Mouse (Mus musculus) megakaryocyte, embryonic 14.5 days (primary cell): ENCODE results near the gene Irx5. TPM values are rescaled to one million over a fixed set of nuclear protein-coding genes. Genes with fewer than 3 reads are reported as not detected.

Experiments
- H3K27me3 ChIP-seq: replicated peaks from 2 replicates; pipeline ENCODE3; 2012; ENCODE audit warnings: inconsistent platforms
- H3K36me3 ChIP-seq: replicated peaks from 2 replicates; pipeline ENCODE3; 2012; ENCODE audit warnings: low read length, inconsistent platforms, mixed read lengths
- H3K4me1 ChIP-seq: 2 replicates; pipeline ENCODE4 v1.6.1; 2012; ENCODE audit warnings: inconsistent platforms
- H3K4me3 ChIP-seq: replicated peaks from 2 replicates; pipeline ENCODE3; 2012; ENCODE audit warnings: moderate library complexity, mild to moderate bottlenecking, inconsistent platforms
- H3K9me3 ChIP-seq: 2 replicates; pipeline ENCODE4 v1.6.1; 2012; ENCODE audit warnings: inconsistent platforms
- FLI1 ChIP-seq: IDR thresholded peaks from 2 replicates; pipeline ENCODE4 v1.6.1; 2012; ENCODE audit warnings: low read length, inconsistent platforms, mixed read lengths
- GATA1 ChIP-seq: IDR thresholded peaks from 3 replicates; pipeline ENCODE4 v1.6.1; 2012; ENCODE audit warnings: mixed read lengths, low read length, inconsistent platforms, borderline replicate concordance
- polyA plus RNA-seq: library from polyadenylated mRNA; stranded (reverse); fragments of >175 nt; gene quantifications from 2 replicates; pipeline ENCODE4 v1.2.3, GENCODE M21; 2012; ENCODE audit warnings: low replicate concordance; ENCODE audit not compliant: insufficient read depth

Irx5 gene
- polyA plus RNA-seq, 1 experiment = not detected

GRCm38 (mm10) chr8:92360083-92360861 lies 2.8 kb downstream of the Irx5 start:
- TF ChIP-seq GATA1 = no peak
- TF ChIP-seq FLI1 = no peak
- peaks cover 88% of the 10 kb centered on the region for H3K27me3 ChIP-seq
- H3K36me3 ChIP-seq = no peaks in the 10 kb centered on the region
- no peaks in the 10 kb centered on the region for H3K9me3 ChIP-seq
- H3K4me3 ChIP-seq = peak overlapping the region; percentile 83
- peaks cover 73% of the 10 kb centered on the region for H3K4me1 ChIP-seq

GRCm38 (mm10) chr8:92361546-92362351 lies 4.3 kb downstream of the Irx5 start:
- Histone ChIP-seq H3K36me3 (no peaks in the 10 kb centered on the region), H3K9me3 (no peaks in the 10 kb centered on the region), H3K4me3 (no peak overlapping the region), H3K4me1 (peaks cover 79% of the 10 kb centered on the region), H3K27me3 (peaks cover 95% of the 10 kb centered on the region)
- TF ChIP-seq GATA1 (no peak), FLI1 (no peak)

GRCm38 (mm10) chr8:92362396-92363115 lies 5.1 kb downstream of the Irx5 start:
- H3K27me3 ChIP-seq = peaks cover 95% of the 10 kb centered on the region
- H3K9me3 ChIP-seq = no peaks in the 10 kb centered on the region
- H3K36me3 ChIP-seq = no peaks in the 10 kb centered on the region
- TF ChIP-seq FLI1 (no peak), GATA1 (no peak)
- no peak overlapping the region for H3K4me3 ChIP-seq
- peaks cover 75% of the 10 kb centered on the region for H3K4me1 ChIP-seq

- H3K4me1 ChIP-seq = peaks cover 65% of the 10 kb centered on the region
- peak overlapping the region; percentile 88 for H3K4me3 ChIP-seq
- H3K9me3 ChIP-seq = no peaks in the 10 kb centered on the region
- H3K36me3 ChIP-seq = no peaks in the 10 kb centered on the region
- TF ChIP-seq GATA1 = no peak
- TF ChIP-seq FLI1 = no peak
- H3K27me3 ChIP-seq = peaks cover 95% of the 10 kb centered on the region
Measured at GRCm38 (mm10) chr8:92363217-92364147, 6.1 kb downstream of the Irx5 start.

GRCm38 (mm10) chr8:92364148-92364775 lies 6.8 kb downstream of the Irx5 start:
- H3K4me1 ChIP-seq = peaks cover 62% of the 10 kb centered on the region
- peaks cover 95% of the 10 kb centered on the region for H3K27me3 ChIP-seq

GRCm38 (mm10) chr8:92364776-92365240 lies 7.4 kb downstream of the Irx5 start:
- TF ChIP-seq GATA1 = no peak
- no peak for TF ChIP-seq FLI1
- H3K36me3 ChIP-seq = no peaks in the 10 kb centered on the region
- H3K27me3 ChIP-seq = peaks cover 91% of the 10 kb centered on the region
- H3K4me1 ChIP-seq = peaks cover 56% of the 10 kb centered on the region
- H3K9me3 ChIP-seq = no peaks in the 10 kb centered on the region
- H3K4me3 ChIP-seq = peak overlapping the region; percentile 88

More at GRCm38 (mm10) chr8:92364148-92364775, 6.8 kb downstream of the Irx5 start:
- no peak for TF ChIP-seq FLI1
- no peak for TF ChIP-seq GATA1
- H3K4me3 ChIP-seq = peak overlapping the region; percentile 88
- no peaks in the 10 kb centered on the region for H3K36me3 ChIP-seq
- no peaks in the 10 kb centered on the region for H3K9me3 ChIP-seq

- no peak for TF ChIP-seq FLI1
- TF ChIP-seq GATA1 = no peak
- H3K9me3 ChIP-seq = no peaks in the 10 kb centered on the region
Measured at GRCm38 (mm10) chr8:92365241-92365943, 8.0 kb downstream of the Irx5 start.

More at GRCm38 (mm10) chr8:92365241-92365943, 8.0 kb downstream of the Irx5 start:
- peaks cover 51% of the 10 kb centered on the region for H3K4me1 ChIP-seq
- H3K27me3 ChIP-seq = peaks cover 91% of the 10 kb centered on the region
- no peaks in the 10 kb centered on the region for H3K36me3 ChIP-seq
- H3K4me3 ChIP-seq = peak overlapping the region; percentile 59
